Mouse (Mus musculus) lung, postnatal 0 days (tissue): ENCODE measurements at regions not wholly inside any gene's neighbourhood (a gene's known extent, or its start where the extent isn't known, plus 50 kb on each side); places are given as distances from the start of the nearest gene placed in this dataset.

ENCODE experiments used
- CTCF ChIP-seq: IDR thresholded peaks from 2 replicates; pipeline ENCODE4 v1.5.1; 2016; ENCODE audit warnings: antibody characterized with exemption, mild to moderate bottlenecking
- EP300 ChIP-seq: IDR thresholded peaks from 2 replicates; pipeline ENCODE4 v1.6.1; 2016; ENCODE audit warnings: antibody characterized with exemption, mild to moderate bottlenecking, control low read depth

GRCm38 (mm10) chr19:26466244-26466643, 138.6 kb upstream of the Smarca2 start:
- TF ChIP-seq EP300 (no peak), CTCF (no peak)
